Mouse (Mus musculus) ES-Bruce4 (cell line): ENCODE data around the gene Gm3045. TPM values are rescaled to one million over a fixed set of nuclear protein-coding genes. Genes with fewer than 3 reads are reported as not detected.

Experiments used
- H3K27ac ChIP-seq: 2 replicates; pipeline ENCODE4 v1.5.1; 2012; ENCODE audit warnings: low read length, inconsistent platforms; ENCODE audit not compliant: insufficient read depth
- H3K27me3 ChIP-seq: 2 replicates; pipeline ENCODE4 v1.6.1; 2012; ENCODE audit warnings: mild to moderate bottlenecking, low read length, inconsistent platforms; ENCODE audit not compliant: control insufficient read depth, poor library complexity, insufficient read depth, severe bottlenecking
- H3K36me3 ChIP-seq: 2 replicates; pipeline ENCODE4 v1.6.1; 2012; ENCODE audit warnings: inconsistent platforms, mild to moderate bottlenecking, low read length, moderate library complexity; ENCODE audit not compliant: control insufficient read depth, poor library complexity, insufficient read depth, severe bottlenecking
- H3K4me1 ChIP-seq: one replicate; pipeline ENCODE4 v1.8.1; 2011; ENCODE audit warnings: low read length; ENCODE audit not compliant: control insufficient read depth, insufficient read depth
- H3K4me3 ChIP-seq: 2 replicates; pipeline ENCODE4 v1.5.1; 2011; ENCODE audit warnings: low read depth, mild to moderate bottlenecking, low read length
- H3K9ac ChIP-seq: 2 replicates; pipeline ENCODE4 v1.6.1; 2012; ENCODE audit warnings: low read depth, mild to moderate bottlenecking, inconsistent platforms; ENCODE audit not compliant: poor library complexity, severe bottlenecking
- H3K9me3 ChIP-seq: replicated peaks from 2 replicates; pipeline ENCODE4 v1.6.1; 2012; ENCODE audit warnings: mild to moderate bottlenecking, low read length, inconsistent platforms; ENCODE audit not compliant: control insufficient read depth, poor library complexity, insufficient read depth, severe bottlenecking
- CTCF ChIP-seq: IDR thresholded peaks from one replicate; pipeline ENCODE4 v1.8.1; 2011; ENCODE audit warnings: low read depth, low read length
- EP300 ChIP-seq: IDR thresholded peaks from 2 replicates; pipeline ENCODE4 v1.6.1; 2011; ENCODE audit warnings: low read depth, low read length; ENCODE audit not compliant: insufficient read depth
- POLR2A ChIP-seq: IDR thresholded peaks from one replicate; pipeline ENCODE4 v1.8.1; 2011; ENCODE audit warnings: low read length; ENCODE audit not compliant: insufficient read depth
- polyA plus RNA-seq: library from polyadenylated mRNA; stranded (reverse); fragments of >200 nt; gene quantifications from 2 replicates; pipeline ENCODE4 v1.2.4, GENCODE M21; 2011; ENCODE audit warnings: low read depth; ENCODE audit not compliant: missing spikeins, insufficient read depth, insufficient read length

The Gm3045 gene
- polyA plus RNA-seq, 1 experiment = not detected

DNA sequence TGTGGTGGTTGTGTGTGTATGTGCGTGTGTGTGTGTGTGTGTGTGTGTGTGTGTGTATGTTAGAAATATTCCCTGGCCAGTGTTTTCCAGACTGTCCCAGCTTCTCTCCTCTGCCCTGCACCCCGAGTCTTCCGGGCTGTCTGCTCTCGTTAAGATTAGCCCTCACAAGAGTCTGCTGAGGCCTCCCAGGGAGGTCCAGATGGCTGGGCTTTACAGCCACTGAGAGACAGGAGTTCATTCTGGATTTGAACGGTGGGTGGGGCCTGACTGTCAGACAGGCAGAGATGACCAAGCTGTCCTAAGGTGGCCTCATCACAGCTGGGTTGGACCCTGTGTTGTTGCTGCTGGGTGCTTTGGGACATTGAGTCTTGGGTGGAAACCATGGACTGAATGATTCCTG, 28.8 kb upstream of the Gm3045 start:
- Histone ChIP-seq H3K27me3 (no peaks in the 10 kb centered on the region), H3K27ac (no peak overlapping the region), H3K4me1 (no peaks in the 10 kb centered on the region), H3K4me3 (no peak overlapping the region), H3K9ac (no peak overlapping the region), H3K9me3 (no peaks in the 10 kb centered on the region), H3K36me3 (no peaks in the 10 kb centered on the region)
- no peak for TF ChIP-seq POLR2A
- no peak for TF ChIP-seq EP300
- TF ChIP-seq CTCF = no peak

DNA sequence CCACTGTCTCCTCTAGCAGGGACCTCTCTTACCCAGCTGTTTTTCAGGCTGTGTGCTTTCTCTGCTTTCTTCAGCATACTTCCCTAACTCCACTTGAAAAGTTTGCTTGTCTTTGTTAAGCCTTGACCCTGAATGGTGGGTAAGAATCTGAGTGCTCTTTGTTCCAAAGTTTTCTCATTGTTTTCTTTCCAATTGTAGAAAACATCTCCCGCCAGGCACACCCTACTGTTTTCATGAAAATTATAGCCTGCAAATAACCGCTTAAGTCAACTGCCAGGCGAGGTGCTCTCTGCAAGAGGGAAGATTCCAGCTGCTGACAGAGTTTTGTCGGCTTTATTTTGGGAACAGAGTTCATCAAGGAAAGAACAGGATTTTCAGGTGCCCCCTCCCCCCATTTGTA, 25.2 kb upstream of the Gm3045 start:
- Histone ChIP-seq H3K27me3 (no peaks in the 10 kb centered on the region), H3K27ac (no peak overlapping the region), H3K9ac (no peak overlapping the region), H3K36me3 (no peaks in the 10 kb centered on the region), H3K4me1 (no peaks in the 10 kb centered on the region), H3K4me3 (no peak overlapping the region), H3K9me3 (no peaks in the 10 kb centered on the region)
- no peak for TF ChIP-seq CTCF
- TF ChIP-seq EP300 = no peak
- TF ChIP-seq POLR2A = no peak

DNA sequence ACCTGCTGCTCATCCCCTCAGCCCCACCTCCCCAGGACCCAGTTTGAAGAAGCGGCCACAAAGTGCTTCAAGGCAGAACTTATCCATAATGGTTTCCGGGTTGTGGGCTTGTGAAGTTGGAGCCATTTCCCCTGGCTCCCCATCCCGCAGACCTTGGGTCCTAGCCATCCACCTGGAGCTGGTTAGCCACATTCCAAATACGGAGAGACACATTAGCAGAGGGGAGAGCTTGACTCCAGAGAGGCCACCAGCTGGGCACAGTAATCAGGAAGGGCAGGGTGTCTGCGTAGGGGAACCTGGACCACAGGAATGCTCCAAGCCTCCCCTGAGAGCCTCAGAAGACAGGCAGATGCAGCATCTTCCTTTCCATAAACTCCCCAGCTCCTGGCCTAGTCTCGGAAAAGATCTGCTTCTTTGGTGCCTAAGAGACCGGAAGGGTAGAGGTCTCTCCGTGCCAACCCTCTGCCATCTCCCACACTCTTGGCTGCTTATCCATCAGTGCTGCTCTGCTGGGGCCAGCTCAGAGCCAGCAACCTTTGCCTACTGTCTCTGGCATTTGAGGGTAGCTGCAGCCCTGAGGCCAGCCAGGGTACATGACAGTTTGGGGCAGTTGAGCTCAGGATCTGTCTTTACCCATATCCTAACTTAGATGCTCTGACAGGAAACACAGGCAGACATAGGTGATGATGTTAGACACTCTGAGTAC, 22.9 kb upstream of the Gm3045 start:
- no peak for TF ChIP-seq POLR2A
- no peak for TF ChIP-seq CTCF
- no peak for TF ChIP-seq EP300
- H3K27me3 ChIP-seq = no peaks in the 10 kb centered on the region
- no peak overlapping the region for H3K4me3 ChIP-seq
- no peaks in the 10 kb centered on the region for H3K4me1 ChIP-seq
- H3K36me3 ChIP-seq = no peaks in the 10 kb centered on the region
- no peak overlapping the region for H3K27ac ChIP-seq
- H3K9ac ChIP-seq = no peak overlapping the region
- no peaks in the 10 kb centered on the region for H3K9me3 ChIP-seq

DNA sequence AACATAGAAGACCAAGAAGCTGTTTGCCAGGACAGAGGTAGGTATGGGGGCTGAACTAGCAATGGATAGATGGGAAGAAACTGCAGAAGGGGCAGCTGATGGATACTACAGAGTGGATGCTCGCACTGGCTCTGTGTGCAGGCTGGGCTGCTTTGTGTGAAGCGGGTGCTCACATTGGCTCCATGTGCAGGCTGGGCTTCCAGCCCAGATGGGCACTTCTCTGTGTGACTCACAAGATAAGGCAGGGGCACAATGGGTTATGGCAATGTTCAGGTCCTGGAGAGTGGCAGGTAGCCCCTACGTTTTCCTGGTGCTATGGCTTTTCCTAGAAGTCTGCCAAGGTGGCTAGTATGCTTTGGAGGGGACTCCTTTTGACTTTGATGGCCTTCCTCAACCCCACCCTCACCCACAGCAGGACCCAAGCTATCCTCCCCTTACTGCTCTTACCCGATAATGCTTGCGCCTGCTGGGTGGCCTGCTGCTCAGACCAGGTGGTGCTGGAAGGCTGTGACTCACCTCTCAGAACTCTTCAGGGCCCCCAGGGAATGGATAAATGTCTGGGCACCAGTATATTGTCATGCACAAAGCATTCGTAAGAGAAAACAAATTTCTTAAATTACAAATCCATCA, 21.8 kb upstream of the Gm3045 start:
- Histone ChIP-seq H3K9me3 (no peaks in the 10 kb centered on the region), H3K4me1 (no peaks in the 10 kb centered on the region), H3K27me3 (no peaks in the 10 kb centered on the region), H3K36me3 (no peaks in the 10 kb centered on the region), H3K27ac (no peak overlapping the region), H3K9ac (no peak overlapping the region), H3K4me3 (no peak overlapping the region)
- TF ChIP-seq POLR2A = no peak
- no peak for TF ChIP-seq CTCF
- no peak for TF ChIP-seq EP300

DNA sequence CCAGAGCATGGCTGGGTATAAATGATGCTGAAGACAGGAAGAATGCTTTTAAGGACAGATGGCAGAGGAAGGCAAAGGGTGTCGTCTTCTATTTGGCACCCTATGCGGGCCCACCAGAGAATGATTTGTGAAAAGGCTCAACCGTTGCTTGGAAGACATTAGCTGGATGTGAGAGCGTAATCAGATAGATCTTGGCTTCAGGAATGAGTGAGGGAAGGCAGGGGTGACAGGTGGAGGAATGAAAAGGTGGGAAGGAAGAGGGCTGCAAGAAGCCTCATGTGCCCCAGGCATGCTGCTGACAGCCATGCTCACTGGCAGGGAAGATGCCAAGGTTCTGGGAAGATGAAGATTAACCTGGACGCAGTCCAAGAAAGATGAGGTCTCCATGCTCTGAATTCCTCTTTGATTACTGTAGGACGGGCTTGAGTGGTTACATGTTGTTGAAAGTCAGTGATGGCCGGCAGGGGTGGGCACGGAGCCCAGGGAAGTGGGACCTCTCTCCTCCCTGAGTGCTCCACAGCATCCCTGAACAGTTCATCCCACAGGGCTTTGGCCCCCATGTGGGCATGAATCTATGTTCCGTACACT, 14.0 kb upstream of the Gm3045 start:
- no peaks in the 10 kb centered on the region for H3K27me3 ChIP-seq
- H3K4me3 ChIP-seq = no peak overlapping the region
- H3K36me3 ChIP-seq = no peaks in the 10 kb centered on the region
- H3K9ac ChIP-seq = no peak overlapping the region
- TF ChIP-seq EP300 (no peak), POLR2A (no peak), CTCF (no peak)
- no peaks in the 10 kb centered on the region for H3K9me3 ChIP-seq
- H3K4me1 ChIP-seq = peaks cover under 1% of the 10 kb centered on the region
- H3K27ac ChIP-seq = no peak overlapping the region

DNA sequence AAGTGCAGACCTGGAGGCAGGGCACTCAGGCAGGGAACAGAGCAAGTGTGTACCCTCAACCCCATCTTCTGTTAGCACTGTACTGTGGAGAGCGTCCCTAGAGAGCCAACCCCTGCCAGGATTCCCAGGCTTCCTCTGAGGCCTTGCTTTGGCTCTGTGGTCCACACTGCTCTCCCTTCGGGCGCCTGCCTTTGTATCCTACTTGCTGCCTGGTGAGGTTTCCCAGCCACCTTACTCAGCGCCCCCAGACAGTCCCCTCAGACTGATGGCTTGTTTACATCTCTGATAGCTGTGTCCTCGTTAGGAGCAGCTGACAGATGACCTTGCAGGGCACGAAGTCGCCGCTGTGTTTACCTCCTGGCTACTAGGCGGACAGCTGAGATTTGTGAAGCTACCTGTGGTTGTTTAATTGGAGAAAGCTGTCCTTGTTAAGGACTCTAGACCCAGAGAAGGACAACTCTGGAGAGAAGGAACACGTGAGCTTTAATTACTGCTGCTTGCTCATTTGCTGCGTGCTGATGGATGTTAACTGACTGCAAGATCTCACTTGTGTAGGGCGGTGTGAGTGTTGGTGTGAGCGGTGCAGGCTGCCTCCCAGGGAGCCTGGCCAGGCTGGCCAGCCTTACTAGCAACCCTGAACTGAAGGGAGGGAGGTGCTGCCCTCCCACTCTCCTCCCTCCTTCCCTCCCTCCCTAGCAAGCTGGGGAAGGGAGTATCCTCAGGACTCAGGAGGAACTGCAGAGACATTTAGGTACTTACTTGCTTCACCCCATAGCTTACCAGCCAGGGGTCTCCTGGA, 7.5 kb upstream of the Gm3045 start:
- H3K27me3 ChIP-seq = no peaks in the 10 kb centered on the region
- no peaks in the 10 kb centered on the region for H3K9me3 ChIP-seq
- H3K27ac ChIP-seq = no peak overlapping the region
- H3K9ac ChIP-seq = no peak overlapping the region
- H3K36me3 ChIP-seq = no peaks in the 10 kb centered on the region
- no peak for TF ChIP-seq CTCF
- no peak for TF ChIP-seq EP300
- TF ChIP-seq POLR2A = no peak
- H3K4me3 ChIP-seq = no peak overlapping the region; the same call in 1 of the 2 replicates
- H3K4me1 ChIP-seq = peaks cover 5% of the 10 kb centered on the region
